ENCODE assay signal across 17 mouse cellular contexts in genomic region chr1:123220494-123220893, GRCm38 (mm10).
"Had no signal": no experiment of that assay in that cellular context is flagged by ENCODE, and none has a peak within 500 bp of the region (broad histone marks: within the 10 kb centered on the region; RNA-seq: fewer than 3 reads in every experiment).

No protein-coding gene starts in this region.

- H3K27ac ChIP-seq: neural tube, embryonic 12.5 days; neural tube, embryonic 13.5 days; neural tube, embryonic 15.5 days; stomach, embryonic 15.5 days; stomach, postnatal 0 days had no signal

- H3K36me3 ChIP-seq: neural tube, embryonic 12.5 days; neural tube, embryonic 13.5 days; neural tube, embryonic 15.5 days; stomach, embryonic 15.5 days had no signal

- DNase-seq: retina, postnatal 1 day; right cerebral cortex, adult 18-20 months; right cerebral cortex, postnatal 14 days; right cerebral cortex, postnatal 25 days; right cerebral cortex, postnatal 4 days; spleen, adult 18-20 months; thymus, adult 18-20 months; thymus, adult 2 months; thymus, postnatal 14 days; thymus, postnatal 25 days; thymus, postnatal 36 days; thymus, postnatal 4 days had no signal

- H3K27me3 ChIP-seq: neural tube, embryonic 12.5 days; neural tube, embryonic 13.5 days; neural tube, embryonic 15.5 days; stomach, embryonic 15.5 days had no signal

- H3K9me3 ChIP-seq: neural tube, embryonic 12.5 days; neural tube, embryonic 13.5 days; neural tube, embryonic 15.5 days; stomach, embryonic 15.5 days had no signal

- H3K4me3 ChIP-seq: neural tube, embryonic 12.5 days; neural tube, embryonic 13.5 days; neural tube, embryonic 15.5 days; stomach, embryonic 15.5 days had no signal

- H3K9ac ChIP-seq: neural tube, embryonic 12.5 days; neural tube, embryonic 13.5 days; neural tube, embryonic 15.5 days; stomach, embryonic 15.5 days had no signal

- H3K4me1 ChIP-seq: neural tube, embryonic 12.5 days; neural tube, embryonic 13.5 days; neural tube, embryonic 15.5 days; stomach, embryonic 15.5 days had no signal

- H3K4me2 ChIP-seq: neural tube, embryonic 12.5 days; neural tube, embryonic 13.5 days; neural tube, embryonic 15.5 days; stomach, embryonic 15.5 days had no signal
